Mouse (Mus musculus) embryonic facial prominence, embryonic 14.5 days (tissue): ENCODE results near the gene Ddx58. TPM values are rescaled to one million over a fixed set of nuclear protein-coding genes. Genes with fewer than 3 reads are reported as not detected.

ENCODE experiments used
- ATAC-seq: fragments of 200-750 bp; cut with Nextera tagmentation; 2 replicates; pipeline ENCODE4 v1.8.0; 2017; ENCODE audit warnings: low read depth, moderate number of reproducible peaks, moderate TSS enrichment
- DNase-seq: peaks from one replicate; pipeline ENCODE4 v3.0.0-alpha.2; 2015; ENCODE audit warnings: low spot score
- H3K27ac ChIP-seq: fragments of 300-500 bp; sonication (generic); replicated peaks from 2 replicates; pipeline ENCODE4 v1.5.1; 2014; ENCODE audit warnings: low read depth, mild to moderate bottlenecking, low read length, moderate library complexity
- H3K27me3 ChIP-seq: fragments of 300-500 bp; sonication (generic); replicated peaks from 2 replicates; pipeline ENCODE4 v1.6.1; 2014; ENCODE audit warnings: low read length; ENCODE audit not compliant: control insufficient read depth, insufficient read depth
- H3K36me3 ChIP-seq: fragments of 300-500 bp; sonication (generic); 2 replicates; pipeline ENCODE4 v1.6.1; 2014; ENCODE audit warnings: low read length, mixed read lengths; ENCODE audit not compliant: control insufficient read depth, insufficient read depth
- H3K4me1 ChIP-seq: fragments of 300-500 bp; sonication (generic); 2 replicates; pipeline ENCODE4 v1.6.1; 2014; ENCODE audit warnings: antibody characterized with exemption, low read length; ENCODE audit not compliant: control insufficient read depth, insufficient read depth
- H3K4me2 ChIP-seq: fragments of 300-500 bp; sonication (generic); 2 replicates; pipeline ENCODE4 v1.6.1; 2014; ENCODE audit warnings: low read depth, mild to moderate bottlenecking, low read length, moderate library complexity, mixed read lengths
- H3K4me3 ChIP-seq: fragments of 300-500 bp; sonication (generic); 2 replicates; pipeline ENCODE4 v1.5.1; 2014; ENCODE audit warnings: low read depth, mild to moderate bottlenecking, low read length
- H3K9ac ChIP-seq: fragments of 300-500 bp; sonication (generic); 2 replicates; pipeline ENCODE4 v1.6.1; 2014; ENCODE audit warnings: low read depth, mild to moderate bottlenecking, low read length, moderate library complexity, mixed read lengths
- H3K9me3 ChIP-seq: fragments of 300-500 bp; sonication (generic); 2 replicates; pipeline ENCODE4 v1.6.1; 2016; ENCODE audit warnings: low read length; ENCODE audit not compliant: control insufficient read depth
- WGBS: fragments of 180-500 bp; shearing (Covaris S2); extraction: QIAGEN DNeasy Blood & Tissue Kit; methylation state at CpG from one replicate; pipeline ENCODE4 v1.1.7; 2014; 5-methylcytosine and 5-hydroxymethylcytosine counted together
- polyA plus RNA-seq: library from polyadenylated mRNA; unstranded; fragments of >200 nt; fragmentation: Nextera tagmentation; extraction: Ambion mirVana; gene quantifications from 2 replicates; pipeline ENCODE4 v1.2.1, GENCODE M21; 2014

Ddx58 gene
- 9.0 and 9.7 TPM in 2 replicates for polyA plus RNA-seq

DNA sequence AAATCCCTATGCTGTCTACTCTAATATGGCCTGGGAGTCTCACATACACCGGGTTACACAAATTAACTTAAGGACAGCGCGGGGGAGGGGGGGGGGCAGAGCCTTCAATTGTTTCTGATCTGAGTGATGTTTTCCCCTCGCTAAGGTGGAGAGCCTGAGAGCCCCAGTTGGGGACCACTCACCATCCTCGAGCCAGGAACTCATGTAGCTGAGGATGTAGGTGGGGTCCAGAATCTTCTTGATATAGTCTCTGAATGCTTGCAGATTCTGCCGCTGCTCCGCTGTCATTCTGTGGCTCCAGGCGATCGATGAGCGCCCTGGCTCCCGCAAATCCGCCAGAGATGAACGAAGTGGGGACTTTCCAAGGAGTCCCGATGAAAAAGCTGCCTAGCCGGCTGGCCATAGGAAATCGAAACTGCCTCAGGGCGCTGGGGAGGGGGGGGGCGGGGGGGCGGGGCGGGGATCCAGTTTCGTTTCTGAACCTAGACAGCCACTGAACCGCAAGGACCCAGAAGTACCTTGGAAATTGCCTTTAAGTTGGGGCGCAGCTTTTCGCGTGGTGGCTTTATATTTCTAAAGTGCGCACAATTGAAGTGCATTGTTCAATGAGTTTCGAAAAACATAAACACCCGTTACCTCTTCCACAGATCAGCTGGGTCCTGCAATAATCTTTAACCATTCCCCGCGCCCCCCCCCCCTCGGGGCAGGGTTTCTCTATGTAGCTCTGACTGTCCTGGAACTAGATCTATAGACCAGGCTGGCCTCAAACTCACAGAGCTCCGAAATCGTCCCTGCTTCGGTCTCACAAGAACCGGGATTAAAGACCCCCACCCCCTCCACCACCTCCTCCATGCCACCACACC, at the start of gene Ddx58:
Gene Ddx58 (minus strand): TSS at position 420 of the 863 bp plus-strand sequence.
- 0 out of 2 replicates have a peak, but pooled peaks cover 3% of the 10 kb centered on the region for H3K4me1 ChIP-seq
- peak; percentile 80 for ATAC-seq
- H3K36me3 ChIP-seq: no peaks in the 10 kb centered on the region
- H3K4me2 ChIP-seq: peak within 1 kb of the TSS; percentile 70
- H3K4me3 ChIP-seq: peak within 1 kb of the TSS; percentile 62
- DNase-seq: peak; percentile 60
- no peaks in the 10 kb centered on the region for H3K9me3 ChIP-seq
- H3K9ac ChIP-seq: peak within 1 kb of the TSS; percentile 68
- 3% methylated on average over 30 of the region's 35 CpGs for WGBS
- H3K27ac ChIP-seq: peak within 1 kb of the TSS; percentile 39
- no peaks in the 10 kb centered on the region for H3K27me3 ChIP-seq

DNA sequence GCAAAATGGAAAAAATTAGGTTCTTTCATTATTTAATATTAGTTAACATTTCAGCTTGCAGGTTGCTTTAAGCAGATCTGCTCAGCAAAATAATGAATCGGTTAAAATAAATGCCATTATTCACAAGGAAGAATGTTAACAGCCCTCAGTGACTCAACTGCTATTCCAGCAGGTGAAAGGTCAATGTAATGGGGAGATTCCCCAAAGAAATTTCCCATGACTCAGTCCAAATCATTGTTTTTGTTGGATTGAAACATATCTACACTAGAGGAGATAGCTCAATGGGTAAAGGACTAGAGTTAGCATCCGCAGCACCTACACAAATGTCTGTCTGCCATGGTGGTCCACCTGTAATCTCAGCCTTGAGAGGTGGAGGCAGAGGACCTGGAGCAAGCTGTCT, 49.4 kb upstream of the Ddx58 start:
- ATAC-seq: no peak
- Histone ChIP-seq H3K4me1 (no peaks in the 10 kb centered on the region), H3K27me3 (no peaks in the 10 kb centered on the region), H3K27ac (no peak overlapping the region), H3K9me3 (no peaks in the 10 kb centered on the region), H3K36me3 (no peaks in the 10 kb centered on the region), H3K4me2 (no peak overlapping the region), H3K4me3 (no peak overlapping the region), H3K9ac (no peak overlapping the region)
- DNase-seq: no peak
- 85% methylated on average over 2 of the region's 2 CpGs for WGBS

DNA sequence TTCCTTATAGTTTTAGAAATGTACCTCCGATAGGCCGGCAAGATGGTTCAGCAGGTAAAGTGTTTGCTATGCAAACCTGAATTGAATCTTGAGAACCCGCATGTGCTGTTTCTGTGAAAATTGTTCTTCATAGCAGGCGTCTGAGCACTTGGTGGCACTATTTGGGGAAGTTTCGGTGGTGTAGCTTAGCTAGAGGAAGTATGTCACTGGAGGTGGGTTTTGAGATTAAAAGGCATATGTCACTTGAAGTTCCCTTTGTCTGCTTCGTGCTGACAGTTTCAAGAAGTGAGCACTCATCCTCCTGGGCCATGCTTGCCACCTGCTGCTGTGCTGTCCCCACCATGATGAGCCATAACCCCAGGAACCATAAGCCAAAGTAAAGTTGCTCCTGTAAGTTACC, 47.8 kb upstream of the Ddx58 start:
- Histone ChIP-seq H3K27me3 (no peaks in the 10 kb centered on the region), H3K9ac (no peak overlapping the region), H3K9me3 (no peaks in the 10 kb centered on the region), H3K27ac (no peak overlapping the region), H3K4me1 (no peaks in the 10 kb centered on the region), H3K36me3 (no peaks in the 10 kb centered on the region), H3K4me2 (no peak overlapping the region), H3K4me3 (no peak overlapping the region)
- WGBS: 69% methylated on average over 6 of the region's 6 CpGs
- DNase-seq (no peak), ATAC-seq (no peak)

DNA sequence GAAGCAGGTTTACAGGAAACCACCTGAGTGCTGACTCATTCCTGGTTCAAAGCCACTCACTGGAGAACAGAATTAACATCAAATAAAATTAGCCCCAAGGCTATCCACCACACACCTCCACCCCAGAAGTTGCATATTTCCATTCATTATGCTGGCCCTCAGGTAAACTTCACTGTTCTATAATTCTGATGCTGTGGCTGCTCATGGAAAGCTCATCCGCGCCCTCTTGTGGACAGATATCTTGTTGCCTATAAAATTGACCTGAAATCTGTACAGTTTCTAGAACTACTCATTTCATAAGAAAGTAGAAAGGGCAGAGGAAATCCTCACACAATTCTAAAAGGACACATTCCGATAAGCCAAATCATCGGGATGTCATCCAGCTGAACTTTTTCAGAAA, 46.0 kb upstream of the Ddx58 start:
- 22% methylated on average over 4 of the region's 4 CpGs for WGBS
- ATAC-seq: no peak
- H3K36me3 ChIP-seq: no peaks in the 10 kb centered on the region

DNA sequence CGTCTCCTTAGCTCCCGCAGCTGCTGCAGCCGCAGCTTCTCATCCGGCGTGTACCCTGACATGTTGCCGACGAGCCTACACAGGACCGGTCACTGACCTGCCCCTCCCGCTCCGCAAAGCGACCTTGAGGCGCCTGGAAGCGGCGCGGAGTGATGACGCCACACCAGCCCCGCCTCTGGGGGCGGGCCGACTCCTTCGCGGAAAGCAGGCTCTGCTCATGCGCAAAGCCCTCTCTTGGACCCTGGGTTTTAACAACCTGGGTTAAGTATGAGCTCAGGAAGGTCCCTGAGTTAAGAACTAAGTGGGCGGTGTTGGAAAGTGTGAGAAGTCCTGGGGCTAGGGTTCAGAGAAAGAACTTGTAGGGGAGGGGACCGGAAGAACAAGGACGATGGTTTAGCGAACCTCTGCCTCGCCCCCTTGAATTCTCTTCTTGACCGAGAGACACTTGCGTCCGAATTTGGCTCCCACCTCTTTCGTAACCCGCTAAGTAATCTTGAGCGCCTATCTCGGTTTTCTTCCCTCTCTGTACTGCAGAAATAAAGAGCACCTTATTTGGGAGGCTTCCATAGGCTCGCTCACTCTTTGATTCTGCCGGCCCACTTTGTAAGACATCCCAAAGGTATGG, 39.8 kb upstream of the Ddx58 start, which contains the start of gene Ndufb6:
Gene Ndufb6 (minus strand): TSS at position 146 of the 625 bp plus-strand sequence.
- Histone ChIP-seq H3K27ac (peak within 1 kb of the TSS; percentile 84), H3K9ac (peak within 1 kb of the TSS; percentile 87), H3K36me3 (peaks cover 15% of the 10 kb centered on the region), H3K4me1 (peaks cover 8% of the 10 kb centered on the region), H3K9me3 (no peaks in the 10 kb centered on the region), H3K4me3 (peak within 1 kb of the TSS; percentile 83), H3K27me3 (no peaks in the 10 kb centered on the region), H3K4me2 (peak within 1 kb of the TSS; percentile 64)
- peak; percentile 95 for DNase-seq
- ATAC-seq: peak; percentile 95
- 1% methylated on average over 36 of the region's 36 CpGs for WGBS

More for the DNA sequence above, 46.0 kb upstream of the Ddx58 start:
- Histone ChIP-seq H3K27ac (no peak overlapping the region), H3K9ac (no peak overlapping the region), H3K9me3 (no peaks in the 10 kb centered on the region), H3K4me1 (no peaks in the 10 kb centered on the region), H3K4me3 (no peak overlapping the region), H3K4me2 (no peak overlapping the region), H3K27me3 (no peaks in the 10 kb centered on the region)
- DNase-seq: peak; percentile 77

DNA sequence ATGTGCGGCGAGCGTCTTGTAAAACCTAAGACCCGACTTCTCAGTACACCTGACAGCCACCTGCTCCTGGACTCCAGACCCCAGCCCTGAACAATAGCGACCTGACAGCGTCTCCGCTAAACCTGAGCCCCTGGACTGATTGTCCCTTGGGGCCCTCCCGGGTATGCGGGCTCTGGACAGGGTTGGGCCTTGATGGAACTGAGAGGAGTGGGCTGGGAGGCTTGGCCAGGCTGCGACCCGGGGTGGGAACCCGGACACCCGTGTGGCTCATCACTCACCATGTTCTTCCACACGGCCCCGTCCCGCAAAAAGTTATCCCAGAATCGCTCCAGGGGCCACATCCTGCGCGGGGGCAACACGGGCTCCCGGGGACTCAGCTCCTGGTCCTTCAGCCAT, 39.2 kb upstream of the Ddx58 start:
- under 1% methylated on average over 11 of the region's 21 CpGs for WGBS
- H3K4me1 ChIP-seq: peaks cover 8% of the 10 kb centered on the region
- DNase-seq: peak; percentile 3
- H3K36me3 ChIP-seq: peaks cover 15% of the 10 kb centered on the region
- no peaks in the 10 kb centered on the region for H3K27me3 ChIP-seq
- no peaks in the 10 kb centered on the region for H3K9me3 ChIP-seq
- ATAC-seq: peak; percentile 54
- peak overlapping the region; percentile 87 for H3K9ac ChIP-seq
- H3K4me2 ChIP-seq: peak overlapping the region; percentile 64
- peak overlapping the region; percentile 83 for H3K4me3 ChIP-seq
- H3K27ac ChIP-seq: peak overlapping the region; percentile 57; the same call in 1 of the 2 replicates

DNA sequence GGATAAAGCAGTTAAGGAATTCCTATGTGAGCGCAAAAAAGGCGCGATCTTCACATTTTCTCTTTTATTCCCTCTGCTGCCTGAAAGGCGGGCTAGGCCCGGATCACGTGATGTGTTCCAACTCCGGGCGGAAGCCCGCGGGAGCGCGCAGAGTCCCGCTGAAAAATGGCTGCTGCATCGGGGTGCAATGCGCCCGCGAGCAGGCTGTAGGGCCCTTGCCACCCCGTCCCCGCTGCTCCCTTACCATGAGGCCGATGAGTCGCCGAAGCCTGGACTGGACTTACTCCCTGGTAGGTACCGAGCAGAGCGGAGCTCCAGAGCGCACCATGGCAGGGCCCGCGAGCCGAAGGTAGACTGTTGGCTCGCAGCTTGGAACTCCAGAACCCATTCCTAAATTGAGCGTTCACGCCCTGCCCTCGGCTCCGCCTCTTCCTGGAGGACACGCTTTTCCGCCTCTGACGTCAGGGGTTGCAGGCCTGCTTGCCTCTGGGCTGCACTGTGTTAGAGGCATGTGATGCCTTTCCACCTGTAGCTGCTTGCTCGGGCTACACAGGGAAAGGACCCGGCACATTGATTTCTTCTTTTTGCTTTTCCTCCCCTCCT, 29.9 kb upstream of the Ddx58 start, which contains the start of the genes Smim27 and Topors:
Gene Smim27 (plus strand): TSS at position 150 of the 603 bp plus-strand sequence.
Gene Topors (minus strand): TSS at position 421 of the 603 bp plus-strand sequence.
- no peaks in the 10 kb centered on the region for H3K27me3 ChIP-seq
- ATAC-seq (peak; percentile 97), DNase-seq (peak; percentile 99)
- H3K27ac ChIP-seq: peak within 1 kb of the TSS; percentile 99
- H3K4me2 ChIP-seq: peak within 1 kb of the TSS; percentile 95
- under 1% methylated on average over 31 of the region's 38 CpGs for WGBS
- peak within 1 kb of the TSS; percentile 56 for H3K4me3 ChIP-seq
- H3K36me3 ChIP-seq: peaks cover 40% of the 10 kb centered on the region
- no peaks in the 10 kb centered on the region for H3K9me3 ChIP-seq
- H3K9ac ChIP-seq: peak within 1 kb of the TSS; percentile 75
- peaks cover 7% of the 10 kb centered on the region; the same call in 1 of the 2 replicates for H3K4me1 ChIP-seq

DNA sequence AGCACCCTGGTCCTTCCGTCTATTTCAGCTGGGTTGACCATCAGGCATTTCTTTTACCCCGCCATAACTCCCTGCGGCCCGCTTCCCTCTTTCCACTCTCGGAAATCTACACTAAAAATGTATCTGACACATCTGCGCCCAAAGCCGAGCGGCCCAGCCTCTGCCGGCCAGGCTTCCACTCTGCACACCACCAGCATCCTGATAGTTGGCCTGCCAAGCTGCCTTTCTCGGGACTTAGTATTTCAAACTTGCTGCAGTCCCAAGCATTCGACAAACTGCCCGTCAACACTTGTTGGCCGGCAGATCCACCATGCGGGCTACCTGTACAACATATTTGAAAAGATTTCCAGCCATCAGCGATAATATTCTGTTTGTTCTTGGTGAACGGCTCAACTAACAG, 29.2 kb upstream of the Ddx58 start:
- Histone ChIP-seq H3K4me1 (peaks cover 7% of the 10 kb centered on the region; the same call in 1 of the 2 replicates), H3K27me3 (no peaks in the 10 kb centered on the region), H3K4me3 (peak overlapping the region; percentile 56), H3K27ac (peak overlapping the region; percentile 99), H3K36me3 (peaks cover 40% of the 10 kb centered on the region), H3K9ac (peak overlapping the region; percentile 75), H3K9me3 (no peaks in the 10 kb centered on the region), H3K4me2 (peak overlapping the region; percentile 95)
- under 1% methylated on average over 16 of the region's 16 CpGs for WGBS
- DNase-seq: no peak
- ATAC-seq: 0 out of 2 replicates have a peak, but pooled peaks have one; percentile 0
